18 mouse cellular contexts compared by ENCODE assay signal in genomic region chr2:38545706-38546105, GRCm38 (mm10). TPM values are rescaled to one million over a fixed set of nuclear protein-coding genes. Genes with fewer than 3 reads are reported as not detected.
DNase-seq lines count a peak whose midpoint lies in the region; ATAC-seq and TF ChIP-seq lines count a peak whose summit lies in the region.
"Had no signal": no experiment of that assay in that cellular context is flagged by ENCODE, and none has a peak within 500 bp of the region (broad histone marks: within the 10 kb centered on the region; RNA-seq: fewer than 3 reads in every experiment).

No protein-coding gene starts in this region.

- TF ChIP-seq CTCF in lung, embryonic 14.5 days (IDR thresholded peaks at IDR 0.05; ENCODE audit: low read depth): no peak
- TF ChIP-seq CTCF in embryonic fibroblast, embryonic 13.5 days (IDR thresholded peaks at IDR 0.05; ENCODE audit: borderline replicate concordance, insufficient read depth, low read length): no peak

- no peak for DNase-seq in forebrain, embryonic 10.5 days (ENCODE audit: extremely low spot score, low spot score)
- no peak for DNase-seq in heart, postnatal 14 days
- DNase-seq in lung, embryonic 14.5 days: no peak
- DNase-seq in lung, postnatal 10 days: no peak
- DNase-seq in urinary bladder, postnatal 4 days (ENCODE audit: low spot score in 2 of 2): no peak
- DNase-seq: cerebellum, adult 18-20 months; cerebellum, postnatal 36 days; left cerebral cortex, postnatal 4 days; thymus, adult 2 months had no signal

- H3K9ac ChIP-seq in forebrain, embryonic 12.5 days: no peak overlapping the region
- no peak overlapping the region for H3K9ac ChIP-seq in heart, embryonic 14.5 days (ENCODE audit: low read length)
- no peak overlapping the region for H3K9ac ChIP-seq in lung, embryonic 14.5 days
- H3K9ac ChIP-seq: liver, embryonic 14.5 days had no signal

- H3K4me1 ChIP-seq in forebrain, embryonic 10.5 days: peaks cover 69% of the 10 kb centered on the region
- peaks cover 39% of the 10 kb centered on the region for H3K4me1 ChIP-seq in forebrain, embryonic 12.5 days
- peaks cover 36 to 70% of the 10 kb centered on the region in 2 experiments for H3K4me1 ChIP-seq in heart, embryonic 14.5 days (ENCODE audit: control insufficient read depth in 2 of 2, insufficient read depth in 2 of 2, low read length in 2 of 2)
- H3K4me1 ChIP-seq in lung, embryonic 14.5 days (ENCODE audit: insufficient read depth): peaks cover 20% of the 10 kb centered on the region
- peaks cover 20% of the 10 kb centered on the region for H3K4me1 ChIP-seq in embryonic fibroblast, embryonic 13.5 days (ENCODE audit: control insufficient read depth, insufficient read depth, low read length)

- peaks cover 18% of the 10 kb centered on the region for H3K36me3 ChIP-seq in forebrain, embryonic 10.5 days (replicated peaks)
- peaks cover 7% of the 10 kb centered on the region for H3K36me3 ChIP-seq in forebrain, embryonic 12.5 days (replicated peaks)
- H3K36me3 ChIP-seq in heart, embryonic 14.5 days (ENCODE audit: control insufficient read depth, insufficient read depth, low read length): peaks cover 4% of the 10 kb centered on the region
- H3K36me3 ChIP-seq in lung, embryonic 14.5 days (ENCODE audit: insufficient read depth): peaks cover 4% of the 10 kb centered on the region; the same call in 1 of the 2 replicates

- H3K9me3 ChIP-seq in forebrain, embryonic 10.5 days: no peaks in the 10 kb centered on the region
- no peaks in the 10 kb centered on the region for H3K9me3 ChIP-seq in forebrain, embryonic 12.5 days
- H3K9me3 ChIP-seq in heart, embryonic 14.5 days (ENCODE audit: control insufficient read depth, low read length): no peaks in the 10 kb centered on the region
- H3K9me3 ChIP-seq in lung, embryonic 14.5 days (ENCODE audit: low read depth, low read length): no peaks in the 10 kb centered on the region

- no peak for ATAC-seq in forebrain, embryonic 12.5 days (ENCODE audit: low FRiP score)
- ATAC-seq in heart, embryonic 14.5 days (ENCODE audit: insufficient number of reproducible peaks, insufficient read depth, low FRiP score, low read depth): no peak
- 0 out of 2 replicates have a peak, but pooled peaks have one; percentile 6 for ATAC-seq in lung, embryonic 14.5 days (ENCODE audit: insufficient read depth)
- ATAC-seq: CD4-positive, CD25-positive, alpha-beta regulatory T cell, adult 4 months; inflammation-experienced regulatory T-cells, adult 6 months; midbrain, embryonic 16.5 days had no signal

- H3K4me3 ChIP-seq in forebrain, embryonic 10.5 days: no peak overlapping the region
- H3K4me3 ChIP-seq in forebrain, embryonic 12.5 days (replicated peaks): no peak overlapping the region
- H3K4me3 ChIP-seq in heart, embryonic 14.5 days (ENCODE audit: control insufficient read depth in 1 of 2, insufficient read depth in 1 of 2, low read depth in 1 of 2, low read length in 2 of 2): no peak overlapping the region
- H3K4me3 ChIP-seq in lung, embryonic 14.5 days (ENCODE audit: low read depth, low read length): no peak overlapping the region
- H3K4me3 ChIP-seq in embryonic fibroblast, embryonic 13.5 days (ENCODE audit: insufficient read depth, low read length): no peak overlapping the region
- H3K4me3 ChIP-seq: layer of hippocampus, adult 2 months had no signal

- intact Hi-C loops in heart, postnatal 14 days (cut with DNase I): loop anchor here (5.0 kb wide), 1 partner anchor 113 kb away; no protein-coding TSS in a partner anchor

- no peak overlapping the region for H3K4me2 ChIP-seq in forebrain, embryonic 12.5 days
- H3K4me2 ChIP-seq in heart, embryonic 14.5 days (ENCODE audit: low read length): no peak overlapping the region
- no peak overlapping the region for H3K4me2 ChIP-seq in lung, embryonic 14.5 days

- no peaks in the 10 kb centered on the region for H3K27me3 ChIP-seq in forebrain, embryonic 10.5 days (ENCODE audit: poor library complexity, severe bottlenecking)
- no peaks in the 10 kb centered on the region; the same call in 1 of the 2 replicates for H3K27me3 ChIP-seq in forebrain, embryonic 12.5 days
- H3K27me3 ChIP-seq in heart, embryonic 14.5 days (ENCODE audit: control insufficient read depth, insufficient read depth, low read length): no peaks in the 10 kb centered on the region
- H3K27me3 ChIP-seq in lung, embryonic 14.5 days (ENCODE audit: insufficient read depth, low read length): no peaks in the 10 kb centered on the region

- H3K27ac ChIP-seq in forebrain, embryonic 10.5 days: peak overlapping the region; percentile 56
- H3K27ac ChIP-seq in forebrain, embryonic 12.5 days: no peak overlapping the region
- H3K27ac ChIP-seq in heart, embryonic 14.5 days (replicated peaks in 1 of 2; ENCODE audit: control insufficient read depth in 1 of 2, insufficient read depth in 1 of 2, low read depth in 2 of 2, low read length in 2 of 2): peak overlapping the region; percentile 40 to 62
- peak overlapping the region; percentile 54; the same call in 1 of the 2 replicates for H3K27ac ChIP-seq in lung, embryonic 14.5 days (ENCODE audit: low read depth)
- peak overlapping the region; percentile 67 for H3K27ac ChIP-seq in embryonic fibroblast, embryonic 13.5 days (ENCODE audit: insufficient read depth, low read length)
- H3K27ac ChIP-seq: kidney, postnatal 0 days; layer of hippocampus, adult 2 months; liver, embryonic 14.5 days had no signal

- no peak for TF ChIP-seq POLR2A in embryonic fibroblast, embryonic 13.5 days (IDR thresholded peaks at IDR 0.05; ENCODE audit: low read depth, low read length)

RNA-seq across cellular contexts. Expression of gene Nek6, which starts 34.3 kb away (rescaled TPM):
- 120 and 134 TPM in 2 replicates for polyA plus RNA-seq in forebrain, embryonic 10.5 days (2016; fragmentation: Nextera tagmentation; extraction: Ambion mirVana)
- 125 and 132 TPM in 2 replicates for polyA plus RNA-seq in forebrain, embryonic 12.5 days (2016; fragmentation: Nextera tagmentation; extraction: Ambion mirVana)
- 57.7 and 69.7 TPM in 2 replicates for polyA plus RNA-seq in heart, embryonic 14.5 days (2014; fragmentation: Nextera tagmentation; extraction: Ambion mirVana)
- total RNA-seq in heart, postnatal 14 days (2021): 1 to 10 TPM; 7.9 to 9.1 TPM
- polyA plus RNA-seq in lung, embryonic 14.5 days (2014; fragmentation: Nextera tagmentation; extraction: Ambion mirVana): 129 and 134 TPM in 2 replicates
- polyA plus RNA-seq in embryonic fibroblast, embryonic 13.5 days (2011; ENCODE audit: insufficient read length, low read depth, missing spikeins): 38.1 and 52.3 TPM in 2 replicates
